Mouse (Mus musculus): ENCODE measurements around the gene Pola2.

Pola2 gene

GRCm38 (mm10) chr19:5894002-5894678 lies 69.9 kb downstream of the Pola2 start, which contains the start of gene Tigd3:
Gene Tigd3 (minus strand): TSS chr19:5894149.
- peak; percentile 75 for DNase-seq (ENCODE audit: low read depth)

- no peak for DNase-seq (ENCODE audit: low read depth)
Observed at GRCm38 (mm10) chr19:5893282-5894001, 70.6 kb downstream of the Pola2 start.

- DNase-seq (ENCODE audit: low read depth), result no peak
Observed at GRCm38 (mm10) chr19:5892735-5893134, 71.3 kb downstream of the Pola2 start.

DNA sequence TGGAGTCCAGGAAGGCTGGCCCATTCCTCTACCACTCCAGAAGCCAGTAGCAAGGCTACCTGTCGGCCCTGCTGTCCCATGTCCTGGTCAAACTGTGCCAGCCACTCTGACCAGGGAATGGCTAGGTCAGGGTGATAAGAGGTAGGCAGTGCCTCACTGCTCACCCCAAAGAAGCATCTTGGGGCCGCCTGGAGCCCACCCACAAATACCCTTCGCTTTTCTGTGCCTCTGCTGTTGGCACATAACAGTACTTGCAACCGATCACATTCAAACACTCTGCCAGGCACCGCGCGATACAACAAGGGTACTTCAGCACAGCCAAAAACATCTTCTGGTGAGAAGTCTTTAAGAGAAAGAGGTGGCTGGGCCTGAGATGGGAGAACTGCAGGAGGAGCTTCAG lies 71.7 kb downstream of the Pola2 start:
- no peak for DNase-seq (ENCODE audit: low read depth)

GRCm38 (mm10) chr19:5891521-5892258 lies 72.3 kb downstream of the Pola2 start:
- DNase-seq (ENCODE audit: low read depth), result no peak
